Mouse (Mus musculus): Measurements from ENCODE around the gene Tgfb3. TPM values are rescaled to one million over a fixed set of nuclear protein-coding genes. Genes with fewer than 3 reads are reported as not detected.

Tgfb3 gene
- polyA plus RNA-seq, 1 experiment from 2014 or later, result 4.0 TPM

GRCm38 (mm10) chr12:86017360-86017759 is 61.5 kb downstream of the Tgfb3 start:
- Histone ChIP-seq H3K9me3 (replicated peaks; ENCODE audit: control insufficient read depth, low read length) (no peaks in the 10 kb centered on the region), H3K4me3 (ENCODE audit: low read depth, low read length) (no peak overlapping the region), H3K4me2 (ENCODE audit: low read length) (no peak overlapping the region), H3K9ac (ENCODE audit: low read length) (no peak overlapping the region), H3K36me3 (ENCODE audit: control insufficient read depth, insufficient read depth, low read length) (no peaks in the 10 kb centered on the region), H3K4me1 (ENCODE audit: control insufficient read depth, insufficient read depth, low read length) (no peaks in the 10 kb centered on the region), H3K27ac (ENCODE audit: low read depth, low read length) (no peak overlapping the region), H3K27me3 (replicated peaks; ENCODE audit: control insufficient read depth, insufficient read depth, low read length) (no peaks in the 10 kb centered on the region)
- WGBS, result 68% methylated on average over 5 of the region's 5 CpGs
- ATAC-seq (no peak), DNase-seq (ENCODE audit: low spot score) (no peak)

GRCm38 (mm10) chr12:86015114-86015513 is 63.7 kb downstream of the Tgfb3 start:
- Histone ChIP-seq H3K4me1 (ENCODE audit: control insufficient read depth, insufficient read depth, low read length) (no peaks in the 10 kb centered on the region), H3K4me3 (ENCODE audit: low read depth, low read length) (no peak overlapping the region), H3K9me3 (replicated peaks; ENCODE audit: control insufficient read depth, low read length) (no peaks in the 10 kb centered on the region), H3K27ac (ENCODE audit: low read depth, low read length) (no peak overlapping the region), H3K27me3 (replicated peaks; ENCODE audit: control insufficient read depth, insufficient read depth, low read length) (no peaks in the 10 kb centered on the region), H3K9ac (ENCODE audit: low read length) (no peak overlapping the region), H3K4me2 (ENCODE audit: low read length) (no peak overlapping the region), H3K36me3 (ENCODE audit: control insufficient read depth, insufficient read depth, low read length) (no peaks in the 10 kb centered on the region)
- ATAC-seq (no peak), DNase-seq (ENCODE audit: low spot score) (no peak)
- 70% methylated on average over 2 of the region's 2 CpGs for WGBS

- Histone ChIP-seq H3K27me3 (replicated peaks; ENCODE audit: control insufficient read depth, insufficient read depth, low read length) (no peaks in the 10 kb centered on the region), H3K4me3 (ENCODE audit: low read depth, low read length) (no peak overlapping the region), H3K27ac (ENCODE audit: low read depth, low read length) (no peak overlapping the region), H3K4me1 (ENCODE audit: control insufficient read depth, insufficient read depth, low read length) (no peaks in the 10 kb centered on the region), H3K36me3 (ENCODE audit: control insufficient read depth, insufficient read depth, low read length) (no peaks in the 10 kb centered on the region), H3K9me3 (replicated peaks; ENCODE audit: control insufficient read depth, low read length) (no peaks in the 10 kb centered on the region), H3K9ac (ENCODE audit: low read length) (no peak overlapping the region), H3K4me2 (ENCODE audit: low read length) (no peak overlapping the region)
- DNase-seq (ENCODE audit: low spot score) (no peak), ATAC-seq (no peak)
- 92% methylated on average over 3 of the region's 3 CpGs for WGBS
Observed at GRCm38 (mm10) chr12:86014621-86015020, 64.2 kb downstream of the Tgfb3 start.

GRCm38 (mm10) chr12:86014174-86014573 is 64.7 kb downstream of the Tgfb3 start:
- H3K27me3 ChIP-seq (replicated peaks; ENCODE audit: control insufficient read depth, insufficient read depth, low read length), result no peaks in the 10 kb centered on the region
- 84% methylated on average over 2 of the region's 2 CpGs for WGBS
- ATAC-seq, result no peak
- H3K36me3 ChIP-seq (ENCODE audit: control insufficient read depth, insufficient read depth, low read length), result no peaks in the 10 kb centered on the region
- no peaks in the 10 kb centered on the region for H3K4me1 ChIP-seq (ENCODE audit: control insufficient read depth, insufficient read depth, low read length)
- H3K9me3 ChIP-seq (replicated peaks; ENCODE audit: control insufficient read depth, low read length), result no peaks in the 10 kb centered on the region
- H3K27ac ChIP-seq (ENCODE audit: low read depth, low read length), result no peak overlapping the region
- no peak overlapping the region for H3K4me2 ChIP-seq (ENCODE audit: low read length)
- H3K4me3 ChIP-seq (ENCODE audit: low read depth, low read length), result no peak overlapping the region
- H3K9ac ChIP-seq (ENCODE audit: low read length), result no peak overlapping the region
- no peak for DNase-seq (ENCODE audit: low spot score)

GRCm38 (mm10) chr12:86012195-86012594 is 66.6 kb downstream of the Tgfb3 start:
- no peak for ATAC-seq
- H3K27me3 ChIP-seq (replicated peaks; ENCODE audit: control insufficient read depth, insufficient read depth, low read length), result no peaks in the 10 kb centered on the region
- WGBS, result 74% methylated on average over 2 of the region's 2 CpGs
- no peaks in the 10 kb centered on the region for H3K9me3 ChIP-seq (replicated peaks; ENCODE audit: control insufficient read depth, low read length)
- H3K4me1 ChIP-seq (ENCODE audit: control insufficient read depth, insufficient read depth, low read length), result no peaks in the 10 kb centered on the region
- DNase-seq (ENCODE audit: low spot score), result no peak
- no peak overlapping the region for H3K27ac ChIP-seq (ENCODE audit: low read depth, low read length)
- H3K4me2 ChIP-seq (ENCODE audit: low read length), result no peak overlapping the region
- H3K4me3 ChIP-seq (ENCODE audit: low read depth, low read length), result no peak overlapping the region
- no peaks in the 10 kb centered on the region for H3K36me3 ChIP-seq (ENCODE audit: control insufficient read depth, insufficient read depth, low read length)
- no peak overlapping the region for H3K9ac ChIP-seq (ENCODE audit: low read length)

- H3K4me3 ChIP-seq (ENCODE audit: low read depth, low read length), result no peak overlapping the region
- ATAC-seq (no peak), DNase-seq (ENCODE audit: low spot score) (no peak)
- no peak overlapping the region for H3K9ac ChIP-seq (ENCODE audit: low read length)
- no peaks in the 10 kb centered on the region for H3K4me1 ChIP-seq (ENCODE audit: control insufficient read depth, insufficient read depth, low read length)
- H3K27me3 ChIP-seq (replicated peaks; ENCODE audit: control insufficient read depth, insufficient read depth, low read length), result no peaks in the 10 kb centered on the region
- no peaks in the 10 kb centered on the region for H3K9me3 ChIP-seq (replicated peaks; ENCODE audit: control insufficient read depth, low read length)
- 87% methylated on average over 5 of the region's 5 CpGs for WGBS
- H3K36me3 ChIP-seq (ENCODE audit: control insufficient read depth, insufficient read depth, low read length), result no peaks in the 10 kb centered on the region
- H3K4me2 ChIP-seq (ENCODE audit: low read length), result no peak overlapping the region
- no peak overlapping the region for H3K27ac ChIP-seq (ENCODE audit: low read depth, low read length)
Observed at GRCm38 (mm10) chr12:86010656-86011055, 68.2 kb downstream of the Tgfb3 start.

- ATAC-seq, result no peak
Observed at GRCm38 (mm10) chr12:86007377-86007776, 71.5 kb downstream of the Tgfb3 start.

More at GRCm38 (mm10) chr12:86007377-86007776, 71.5 kb downstream of the Tgfb3 start:
- WGBS, result 66% methylated on average over 3 of the region's 3 CpGs
- no peaks in the 10 kb centered on the region for H3K4me1 ChIP-seq (ENCODE audit: control insufficient read depth, insufficient read depth, low read length)
- H3K27ac ChIP-seq (ENCODE audit: low read depth, low read length), result no peak overlapping the region
- peak; percentile 19 for DNase-seq (ENCODE audit: low spot score)
- no peaks in the 10 kb centered on the region for H3K36me3 ChIP-seq (ENCODE audit: control insufficient read depth, insufficient read depth, low read length)
- H3K4me3 ChIP-seq (ENCODE audit: low read depth, low read length), result no peak overlapping the region
- no peak overlapping the region for H3K9ac ChIP-seq (ENCODE audit: low read length)
- H3K27me3 ChIP-seq (replicated peaks; ENCODE audit: control insufficient read depth, insufficient read depth, low read length), result no peaks in the 10 kb centered on the region
- H3K9me3 ChIP-seq (replicated peaks; ENCODE audit: control insufficient read depth, low read length), result no peaks in the 10 kb centered on the region
- no peak overlapping the region for H3K4me2 ChIP-seq (ENCODE audit: low read length)

Other genes with a start within 250 kb of the Tgfb3 start
- 73.7 and 82.0 TPM in 2 replicates for gene Ift43, start 3.5 kb upstream of the Tgfb3 start, polyA plus RNA-seq (2014; fragmentation: Nextera tagmentation; extraction: Ambion mirVana)
- gene Gpatch2l, start 162.8 kb upstream of the Tgfb3 start, polyA plus RNA-seq (2014; fragmentation: Nextera tagmentation; extraction: Ambion mirVana), result 23.5 and 27.4 TPM in 2 replicates

Data from forebrain, embryonic 14.5 days (tissue).